Comparison of ENCODE assay signal across 10 mouse cellular contexts in the genomic region with DNA sequence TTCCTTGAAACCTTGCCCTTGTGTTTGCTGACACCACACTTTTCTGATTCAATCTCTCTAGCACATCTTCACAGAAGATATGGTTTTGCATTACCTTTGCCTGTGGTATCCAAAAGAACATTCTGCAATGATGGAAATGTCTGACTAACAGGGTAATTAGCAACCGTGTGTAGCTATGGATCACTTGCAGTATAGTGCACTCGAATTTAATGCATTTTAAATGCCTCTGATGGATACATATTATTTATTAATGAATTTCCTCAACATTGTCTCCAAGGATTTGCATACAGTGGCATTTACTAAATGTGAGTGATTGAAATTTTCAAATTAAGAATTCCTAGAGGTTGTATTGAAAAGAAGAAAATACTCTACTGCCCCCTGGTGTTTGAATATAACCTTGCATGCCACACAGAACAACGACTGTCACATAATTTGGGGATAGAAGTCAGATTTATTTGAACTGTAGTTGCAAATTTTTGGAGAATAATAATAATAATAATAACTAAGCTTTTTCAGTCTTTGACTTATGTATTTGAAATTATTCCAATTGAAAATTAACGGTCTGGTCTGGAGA. TPM values are rescaled to one million over a fixed set of nuclear protein-coding genes. Genes with fewer than 3 reads are reported as not detected.
DNase-seq lines count a peak whose midpoint lies in the region; ATAC-seq and TF ChIP-seq lines count a peak whose summit lies in the region.
"Had no signal": no experiment of that assay in that cellular context is flagged by ENCODE, and none has a peak within 500 bp of the region (broad histone marks: within the 10 kb centered on the region; RNA-seq: fewer than 3 reads in every experiment).

No protein-coding gene starts in this region.

- no peak overlapping the region for H3K4me2 ChIP-seq in lung, postnatal 0 days (replicated peaks; ENCODE audit: low read depth, low read length)
- no peak overlapping the region for H3K4me2 ChIP-seq in forebrain, embryonic 14.5 days (ENCODE audit: low read length)

- no peak overlapping the region for H3K27ac ChIP-seq in gastrocnemius, adult 2 months
- H3K27ac ChIP-seq in lung, postnatal 0 days (ENCODE audit: low read length): no peak overlapping the region
- H3K27ac ChIP-seq in forebrain, embryonic 14.5 days (ENCODE audit: low read depth, low read length): no peak overlapping the region

- no peaks in the 10 kb centered on the region for H3K4me1 ChIP-seq in lung, postnatal 0 days (ENCODE audit: insufficient read depth, low read depth, low read length)
- no peaks in the 10 kb centered on the region for H3K4me1 ChIP-seq in forebrain, embryonic 14.5 days (ENCODE audit: control insufficient read depth, insufficient read depth, low read length)

- no peak for ATAC-seq in lung, postnatal 0 days
- peak; percentile 55 for ATAC-seq in forebrain, embryonic 14.5 days

- no peaks in the 10 kb centered on the region for H3K36me3 ChIP-seq in lung, postnatal 0 days (ENCODE audit: insufficient read depth, low read length)
- H3K36me3 ChIP-seq in forebrain, embryonic 14.5 days (ENCODE audit: control insufficient read depth, insufficient read depth, low read length): no peaks in the 10 kb centered on the region
- H3K36me3 ChIP-seq: G1E had no signal

- no peak overlapping the region for H3K9ac ChIP-seq in lung, postnatal 0 days (replicated peaks; ENCODE audit: low read depth)
- no peak overlapping the region for H3K9ac ChIP-seq in forebrain, embryonic 14.5 days (ENCODE audit: low read length)

- TF ChIP-seq CTCF in gastrocnemius, adult 2 months (IDR thresholded peaks at IDR 0.05): peak; percentile 74
- peak; percentile 72 for TF ChIP-seq CTCF in lung, postnatal 0 days (IDR thresholded peaks at IDR 0.05)

- no peak for DNase-seq in gastrocnemius, adult 2 months
- no peak for DNase-seq in gastrocnemius, postnatal 14 days
- peak; percentile 53 for DNase-seq in lung, postnatal 0 days (ENCODE audit: low spot score)
- no peak for DNase-seq in lung, postnatal 4 days
- DNase-seq in forebrain, embryonic 14.5 days (ENCODE audit: low spot score): peak; percentile 73
- DNase-seq in retina, embryonic 14.5 days (ENCODE audit: low spot score): peak; percentile 80
- DNase-seq in gastrocnemius, postnatal 4 days (ENCODE audit: low spot score in 2 of 2): no peak
- DNase-seq in right cerebral cortex, postnatal 14 days: no peak

- intact Hi-C loops in gastrocnemius, adult 2 months (cut with DNase I): no loop called here
- intact Hi-C loops in gastrocnemius, postnatal 14 days (cut with DNase I; ENCODE audit: low total_unique reads): no loop called here

- WGBS in lung, postnatal 0 days: 45% methylated on average over 4 of the region's 4 CpGs
- WGBS in forebrain, embryonic 14.5 days: 47% methylated on average over 4 of the region's 4 CpGs

- H3K9me3 ChIP-seq in lung, postnatal 0 days (ENCODE audit: low read length): no peaks in the 10 kb centered on the region
- no peaks in the 10 kb centered on the region for H3K9me3 ChIP-seq in forebrain, embryonic 14.5 days (replicated peaks; ENCODE audit: control insufficient read depth, low read length)
- H3K9me3 ChIP-seq: G1E had no signal

- H3K27me3 ChIP-seq in lung, postnatal 0 days (replicated peaks; ENCODE audit: insufficient read depth, low read length): no peaks in the 10 kb centered on the region
- H3K27me3 ChIP-seq in forebrain, embryonic 14.5 days (replicated peaks; ENCODE audit: control insufficient read depth, insufficient read depth, low read length): no peaks in the 10 kb centered on the region

- no peak overlapping the region for H3K4me3 ChIP-seq in gastrocnemius, adult 2 months
- H3K4me3 ChIP-seq in lung, postnatal 0 days (ENCODE audit: low read depth, low read length): no peak overlapping the region
- no peak overlapping the region for H3K4me3 ChIP-seq in forebrain, embryonic 14.5 days (ENCODE audit: low read depth, low read length)

- no peak for TF ChIP-seq EP300 in lung, postnatal 0 days (IDR thresholded peaks at IDR 0.05)

RNA-seq across cellular contexts. Expression of a gene that starts 15.0 kb away (rescaled TPM):
- 1 to 10 TPM; 2.2 to 2.3 TPM for total RNA-seq in gastrocnemius, adult 2 months (2021)
- total RNA-seq in gastrocnemius, postnatal 14 days (2021): 1 to 10 TPM; 2.5 to 3.8 TPM
- polyA plus RNA-seq in lung, postnatal 0 days (2015; fragmentation: Nextera tagmentation; extraction: Ambion mirVana): 78.3 and 120 TPM in 2 replicates
- polyA plus RNA-seq in forebrain, embryonic 14.5 days (2014; fragmentation: Nextera tagmentation; extraction: Ambion mirVana): 0.03 TPM in 1 of 2 replicates, not detected in the other
- 1 to 10 TPM; 2.4 to 2.5 TPM for total RNA-seq in gastrocnemius, postnatal 4 days (2021)
- polyA plus RNA-seq: G1E; limb, embryonic 11.5 days had no signal

Comparison
In these comparisons a context has a peak if more than half of its experiments do, and no peak if none do; other contexts are left out.
1. DNase-seq: peak in lung, postnatal 0 days (single experiment), forebrain, embryonic 14.5 days (single experiment) and retina, embryonic 14.5 days (single experiment); none in gastrocnemius, adult 2 months (single experiment), gastrocnemius, postnatal 14 days (single experiment), lung, postnatal 4 days (0 of 2), gastrocnemius, postnatal 4 days (0 of 2) and right cerebral cortex, postnatal 14 days (single experiment).